Mouse (Mus musculus) heart, adult 2 months (tissue): ENCODE measurements at regions not wholly inside any gene's neighbourhood (a gene's known extent, or its start where the extent isn't known, plus 50 kb on each side); places are given as distances from the start of the nearest gene placed in this dataset.

ENCODE experiments used
- CTCF ChIP-seq: fragments of 200-600 bp; IDR thresholded peaks from 2 replicates; pipeline ENCODE4 v1.8.1; 2022; ENCODE audit warnings: antibody characterized with exemption, mild to moderate bottlenecking, moderate library complexity
- EP300 ChIP-seq: fragments of 200-500 bp; IDR thresholded peaks from 2 replicates; pipeline ENCODE4 v1.6.1; 2011; ENCODE audit warnings: low read depth, low read length, control low read depth; ENCODE audit not compliant: insufficient read depth
- POLR2A ChIP-seq: fragments of 200-500 bp; IDR thresholded peaks from 2 replicates; pipeline ENCODE4 v1.6.1; 2011; ENCODE audit warnings: mild to moderate bottlenecking, low read depth, low read length, control low read depth; ENCODE audit not compliant: insufficient read depth

DNA sequence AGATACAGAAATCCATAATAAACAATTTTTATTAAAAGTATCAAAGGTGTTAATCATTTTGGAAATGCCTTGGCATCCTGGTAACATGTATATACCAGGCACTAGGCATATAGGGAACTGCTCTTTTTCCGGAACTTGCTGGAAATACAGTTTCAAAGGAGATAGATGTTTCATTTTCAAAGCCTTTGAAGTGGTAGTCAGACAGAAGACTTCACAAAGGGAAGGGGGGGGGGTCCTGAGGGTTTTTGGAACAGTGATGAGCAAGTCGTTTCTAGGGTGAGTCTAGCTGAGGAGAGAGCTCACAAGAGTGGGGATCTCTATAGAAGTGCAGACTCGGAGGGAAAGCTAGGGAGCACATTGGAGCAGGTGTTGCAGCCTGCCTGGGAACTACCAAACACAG lies 73.4 kb upstream of the Nrip1 start:
- TF ChIP-seq POLR2A (no peak), CTCF (no peak), EP300 (no peak)
